Mouse (Mus musculus) lung, adult 2 months (tissue): ENCODE results near the gene Pycr1. TPM values are rescaled to one million over a fixed set of nuclear protein-coding genes. Genes with fewer than 3 reads are reported as not detected.
A peak's percentile ranks its signal among the peaks of the same experiment; 100 is the strongest.

Experiments used
- DNase-seq: peaks from one replicate; pipeline ENCODE4 v3.0.0; 2022
- H3K4me1 ChIP-seq: fragments of 200-500 bp; 2 replicates; pipeline ENCODE4 v1.6.1; 2011; ENCODE audit warnings: low read length; ENCODE audit not compliant: control insufficient read depth, insufficient read depth
- H3K4me3 ChIP-seq: fragments of 200-500 bp; replicated peaks from 2 replicates; pipeline ENCODE3; 2011; ENCODE audit warnings: low read depth, mild to moderate bottlenecking, control low read depth, low read length; ENCODE audit errors: extremely low read depth
- CTCF ChIP-seq: fragments of 200-500 bp; IDR thresholded peaks from 2 replicates; pipeline ENCODE4 v1.5.1; 2011; ENCODE audit warnings: mild to moderate bottlenecking, low read length, control low read depth; ENCODE audit not compliant: insufficient read depth
- POLR2A ChIP-seq: fragments of 200-500 bp; IDR thresholded peaks from 2 replicates; pipeline ENCODE4 v1.6.1; 2011; ENCODE audit warnings: low read depth, mild to moderate bottlenecking, control low read depth, low read length, borderline replicate concordance; ENCODE audit errors: extremely low read depth
- WGBS: fragments of 180-500 bp; shearing (Covaris S2); methylation state at CpG from one replicate; pipeline ENCODE4 v1.1.7; 2018; 5-methylcytosine and 5-hydroxymethylcytosine counted together
- polyA plus RNA-seq: library from polyadenylated mRNA; depleted of rRNA; stranded (reverse); fragments of >200 nt; gene quantifications from 2 replicates; pipeline ENCODE4 v1.2.3, GENCODE M21; 2012

The Pycr1 gene
- polyA plus RNA-seq, 1 experiment: 4.1 TPM

DNA sequence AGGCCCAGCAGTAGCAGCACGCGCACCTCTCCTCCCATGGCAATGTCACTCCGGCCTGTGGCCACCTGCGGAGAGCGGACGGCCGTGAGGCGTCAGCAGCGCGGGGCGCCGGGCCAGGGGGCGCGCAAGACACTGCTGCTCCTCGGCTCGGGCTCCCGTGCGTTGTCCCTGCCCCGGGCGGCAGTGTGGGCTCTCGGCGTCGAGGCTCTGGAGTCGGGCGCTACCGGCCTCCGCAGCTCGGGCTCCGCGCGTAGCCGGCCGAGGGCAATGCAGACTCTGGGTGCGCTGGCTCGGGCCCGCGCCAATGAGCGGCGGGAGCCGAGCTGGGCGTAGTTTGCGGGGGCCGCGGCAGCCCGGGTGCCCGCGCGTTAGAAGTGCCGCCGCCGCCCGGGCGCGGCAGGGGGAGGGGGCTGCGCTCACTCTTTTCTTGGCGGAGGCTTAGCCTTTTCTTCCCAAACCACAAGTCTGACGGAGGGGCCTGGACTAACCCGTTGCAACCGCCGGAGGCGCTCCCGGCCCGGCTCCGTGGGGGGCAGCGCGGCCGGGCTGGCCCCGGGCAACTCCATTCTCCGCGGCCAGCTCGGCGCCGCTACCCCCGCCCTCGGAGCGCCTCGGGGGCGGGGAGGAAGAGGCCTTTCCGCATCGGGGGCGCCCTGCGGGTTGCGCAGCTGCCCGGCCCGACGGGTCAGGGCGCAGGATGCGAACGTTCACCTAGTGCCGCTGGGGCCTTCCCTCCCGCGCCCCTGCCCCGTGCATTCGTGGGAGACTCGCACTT is 16.9 kb upstream of the Pycr1 start:
- TF ChIP-seq POLR2A (no peak), CTCF (no peak)

GRCm38 (mm10) chr11:120659509-120660300 is 16.1 kb upstream of the Pycr1 start:
- TF ChIP-seq CTCF (no peak), POLR2A (no peak)
- Histone ChIP-seq H3K4me3 (peak overlapping the region; percentile 42), H3K4me1 (0 out of 2 replicates have a peak, but pooled peaks cover 2% of the 10 kb centered on the region)
- DNase-seq: peak; percentile 48
- 3% methylated on average over 50 of the region's 50 CpGs for WGBS

More for the DNA sequence above, 16.9 kb upstream of the Pycr1 start:
- peak; percentile 35 for DNase-seq
- Histone ChIP-seq H3K4me1 (0 out of 2 replicates have a peak, but pooled peaks cover 2% of the 10 kb centered on the region), H3K4me3 (peak overlapping the region; percentile 42)
- WGBS: under 1% methylated on average over 94 of the region's 95 CpGs

GRCm38 (mm10) chr11:120658876-120659410 is 15.4 kb upstream of the Pycr1 start:
- Histone ChIP-seq H3K4me3 (no peak overlapping the region), H3K4me1 (0 out of 2 replicates have a peak, but pooled peaks cover 2% of the 10 kb centered on the region)
- DNase-seq: peak; percentile 83
- WGBS: 5% methylated on average over 24 of the region's 24 CpGs
- peak; percentile 66 for TF ChIP-seq CTCF
- no peak for TF ChIP-seq POLR2A

DNA sequence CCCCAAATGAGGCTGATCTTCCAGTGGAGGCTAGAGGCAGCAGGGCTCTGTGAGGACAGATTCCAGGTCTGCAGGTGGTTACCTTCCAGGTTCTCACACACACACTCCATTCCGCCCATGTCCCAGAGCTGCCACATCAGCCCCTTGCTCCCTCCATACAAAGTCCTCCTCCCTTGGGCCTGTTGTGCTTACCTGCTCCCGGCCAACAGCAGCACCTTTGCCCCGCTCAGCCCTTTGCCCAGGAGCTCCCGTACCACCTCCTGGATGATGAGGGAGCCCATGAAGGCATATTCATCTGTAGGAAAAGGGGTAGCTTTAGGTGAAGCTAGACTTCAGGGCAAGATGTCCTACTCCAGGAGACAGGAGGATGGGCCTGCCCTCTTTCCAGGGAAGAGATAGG is 13.7 kb upstream of the Pycr1 start:
- H3K4me3 ChIP-seq: no peak overlapping the region
- 0 out of 2 replicates have a peak, but pooled peaks cover 2% of the 10 kb centered on the region for H3K4me1 ChIP-seq
- WGBS: 86% methylated on average over 4 of the region's 4 CpGs
- TF ChIP-seq POLR2A (no peak), CTCF (no peak)
- no peak for DNase-seq

DNA sequence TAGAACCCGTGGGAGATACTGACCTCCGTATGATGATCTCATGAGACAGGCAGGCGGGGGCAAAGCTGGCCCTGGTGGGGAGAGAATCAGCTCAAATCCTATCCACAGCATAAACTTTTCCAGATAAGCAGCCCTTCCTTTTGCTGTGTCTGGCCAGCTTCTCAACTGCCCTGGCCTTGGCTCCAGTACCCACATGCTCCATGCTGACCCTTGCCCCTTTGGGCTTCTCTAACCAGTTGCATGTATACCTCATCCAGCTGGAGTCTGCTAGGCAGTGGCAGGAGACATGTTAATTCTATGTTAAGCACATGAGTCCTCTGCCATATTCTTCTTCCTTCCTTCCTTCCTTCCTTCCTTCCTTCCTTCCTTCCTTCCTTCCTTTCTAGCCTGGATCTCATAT is 11.2 kb upstream of the Pycr1 start:
- WGBS: 68% methylated on average over 3 of the region's 3 CpGs
- DNase-seq: no peak
- H3K4me1 ChIP-seq: no peaks in the 10 kb centered on the region
- TF ChIP-seq CTCF: no peak
- TF ChIP-seq POLR2A: no peak
- no peak overlapping the region for H3K4me3 ChIP-seq

GRCm38 (mm10) chr11:120651872-120652271 is 8.3 kb upstream of the Pycr1 start:
- H3K4me3 ChIP-seq: no peak overlapping the region
- WGBS: 64% methylated on average over 3 of the region's 3 CpGs
- no peak for DNase-seq
- TF ChIP-seq POLR2A (no peak), CTCF (0 out of 2 replicates have a peak, but pooled peaks have one; percentile 18)
- no peaks in the 10 kb centered on the region for H3K4me1 ChIP-seq

DNA sequence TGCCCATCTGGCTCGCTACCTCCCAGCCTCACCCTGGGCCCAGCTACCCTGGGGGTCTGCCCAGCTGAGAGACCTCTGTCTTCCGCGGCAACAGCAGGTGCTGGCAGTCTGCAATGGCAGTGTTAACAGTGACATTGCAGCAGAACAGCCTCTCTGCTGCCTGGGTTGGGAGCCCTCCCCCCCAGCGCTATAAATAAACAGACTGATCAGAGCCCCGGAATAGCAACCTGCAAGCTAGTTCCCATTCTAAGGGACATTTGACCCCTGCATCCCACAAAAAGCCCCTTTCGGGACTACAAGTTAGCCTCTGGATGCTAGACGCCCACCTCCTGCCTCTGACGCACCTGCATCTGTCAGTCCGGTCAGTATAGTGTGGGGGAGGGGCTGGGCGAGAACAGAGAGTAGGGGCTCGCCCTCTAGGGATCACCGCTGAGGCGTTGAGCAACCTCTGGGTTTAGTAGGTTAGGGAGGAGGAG is 4.5 kb upstream of the Pycr1 start, which contains the start of gene Myadml2:
Gene Myadml2 (minus strand): TSS at position 158 of the 476 bp plus-strand sequence.
- H3K4me1 ChIP-seq: 0 out of 2 replicates have a peak, but pooled peaks cover 2% of the 10 kb centered on the region
- DNase-seq: no peak
- 11% methylated on average over 13 of the region's 13 CpGs for WGBS
- peak within 1 kb of the TSS; percentile 40 for H3K4me3 ChIP-seq
- TF ChIP-seq CTCF (no peak), POLR2A (no peak)

DNA sequence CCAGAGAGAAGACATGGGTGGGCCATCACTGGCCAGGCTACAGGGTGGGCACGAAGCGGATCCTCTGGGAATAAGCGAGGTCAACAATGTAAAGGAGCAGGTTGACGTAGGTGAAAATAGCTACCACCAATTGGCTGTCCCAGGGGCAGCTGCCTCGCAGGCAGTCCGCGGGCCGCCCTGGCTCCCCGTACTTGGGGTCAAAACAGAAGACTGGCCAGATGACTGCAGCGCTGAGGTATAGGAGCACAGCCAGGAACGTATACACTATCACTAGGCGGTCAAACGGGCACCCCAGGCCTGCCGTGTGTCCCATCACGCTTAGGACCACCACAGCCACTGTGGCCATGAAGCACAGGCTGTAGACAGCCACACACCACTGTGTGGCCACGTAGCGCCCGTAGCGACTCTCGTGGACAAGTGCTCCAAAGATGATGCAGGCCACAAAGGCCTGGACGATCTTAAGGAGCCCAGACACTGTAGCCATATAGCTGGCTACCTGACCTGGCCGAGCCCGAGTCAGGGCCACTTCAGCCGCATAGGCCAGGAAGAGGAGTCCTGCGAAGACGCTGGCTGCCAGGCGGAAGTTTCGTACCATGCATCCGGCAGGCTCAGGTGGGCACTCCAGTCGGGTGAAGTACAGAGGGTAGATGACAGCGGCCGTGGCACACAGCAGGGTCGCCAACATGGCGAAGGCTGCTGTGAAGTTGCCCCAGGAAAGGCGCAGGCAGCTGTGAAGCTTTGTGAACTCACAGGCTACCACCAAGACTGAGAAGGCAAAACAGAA is 3.7 kb upstream of the Pycr1 start:
- 79% methylated on average over 35 of the region's 35 CpGs for WGBS
- Histone ChIP-seq H3K4me1 (0 out of 2 replicates have a peak, but pooled peaks cover 3% of the 10 kb centered on the region), H3K4me3 (no peak overlapping the region)
- no peak for TF ChIP-seq CTCF
- TF ChIP-seq POLR2A: no peak
- DNase-seq: no peak

- WGBS: 1% methylated on average over 18 of the region's 18 CpGs
- TF ChIP-seq POLR2A (no peak), CTCF (no peak)
- no peak for DNase-seq
- 0 out of 2 replicates have a peak, but pooled peaks cover 3% of the 10 kb centered on the region for H3K4me1 ChIP-seq
- peak overlapping the region; percentile 60 for H3K4me3 ChIP-seq
Observed at GRCm38 (mm10) chr11:120642939-120643600, 499 bp downstream of the Pycr1 start.
